Mouse (Mus musculus) midbrain, postnatal 0 days (tissue): Measurements from ENCODE around the gene Azgp1. TPM values are rescaled to one million over a fixed set of nuclear protein-coding genes. Genes with fewer than 3 reads are reported as not detected.
"Not testable (repeated sequence)": the region's sequence is repeated elsewhere in the genome, so short reads cannot be mapped to it uniquely, and the experiment has no call there.

Source experiments
- ATAC-seq: fragments of 200-750 bp; cut with Nextera tagmentation; 2 replicates; pipeline ENCODE4 v1.8.0; 2017; ENCODE audit warnings: moderate number of reproducible peaks, mild to moderate bottlenecking, moderate TSS enrichment, moderate library complexity; ENCODE audit not compliant: low FRiP score
- DNase-seq: peaks from one replicate; pipeline ENCODE4 v3.0.0-alpha.2; 2015; ENCODE audit warnings: low spot score
- H3K27ac ChIP-seq: fragments of 300-500 bp; sonication (generic); 2 replicates; pipeline ENCODE4 v1.5.1; 2014; ENCODE audit warnings: low read depth, mild to moderate bottlenecking, low read length, mixed read lengths
- H3K27me3 ChIP-seq: fragments of 300-500 bp; sonication (generic); 2 replicates; pipeline ENCODE4 v1.6.1; 2014; ENCODE audit warnings: low read length, control low read depth, mixed read lengths; ENCODE audit not compliant: insufficient read depth
- H3K36me3 ChIP-seq: fragments of 300-500 bp; sonication (generic); 2 replicates; pipeline ENCODE4 v1.6.1; 2014; ENCODE audit warnings: low read length, control low read depth, mixed read lengths; ENCODE audit not compliant: insufficient read depth
- H3K4me1 ChIP-seq: fragments of 300-500 bp; sonication (generic); 2 replicates; pipeline ENCODE4 v1.6.1; 2014; ENCODE audit warnings: mild to moderate bottlenecking, control low read depth, antibody characterized with exemption, low read length, mixed read lengths; ENCODE audit not compliant: insufficient read depth
- H3K4me2 ChIP-seq: fragments of 300-500 bp; sonication (generic); 2 replicates; pipeline ENCODE4 v1.6.1; 2014; ENCODE audit warnings: low read depth, mild to moderate bottlenecking, low read length, mixed read lengths; ENCODE audit not compliant: poor library complexity, severe bottlenecking
- H3K4me3 ChIP-seq: fragments of 300-500 bp; sonication (generic); 2 replicates; pipeline ENCODE4 v1.5.1; 2014; ENCODE audit warnings: low read depth, mild to moderate bottlenecking, low read length, moderate library complexity
- H3K9ac ChIP-seq: fragments of 300-500 bp; sonication (generic); replicated peaks from 2 replicates; pipeline ENCODE4 v1.6.1; 2014; ENCODE audit warnings: mild to moderate bottlenecking, low read length, moderate library complexity, mixed read lengths; ENCODE audit not compliant: poor library complexity, severe bottlenecking
- H3K9me3 ChIP-seq: fragments of 300-500 bp; sonication (generic); 2 replicates; pipeline ENCODE4 v1.6.1; 2016; ENCODE audit warnings: low read length, control low read depth
- CTCF ChIP-seq: IDR thresholded peaks from 2 replicates; pipeline ENCODE4 v1.5.1; 2016; ENCODE audit warnings: antibody characterized with exemption, mild to moderate bottlenecking
- WGBS: fragments of 180-500 bp; shearing (Covaris S2); extraction: QIAGEN DNeasy Blood & Tissue Kit; methylation state at CpG from one replicate; pipeline ENCODE4 v1.1.7; 2014; 5-methylcytosine and 5-hydroxymethylcytosine counted together
- polyA plus RNA-seq: library from polyadenylated mRNA; unstranded; fragments of >200 nt; fragmentation: Nextera tagmentation; extraction: Ambion mirVana; gene quantifications from 2 replicates; pipeline ENCODE4 v1.2.1, GENCODE M21; 2015
- total RNA-seq: library from RNA; depleted of rRNA; stranded (reverse); fragments of >200 nt; gene quantifications from 2 replicates; pipeline ENCODE4 v1.2.3, GENCODE M21; 2014; rRNA removed

The Azgp1 gene
- not detected in 2 replicates for total RNA-seq
- not detected in 2 replicates for polyA plus RNA-seq

- no peak within 1 kb of the TSS for H3K4me3 ChIP-seq
- no peak within 1 kb of the TSS for H3K9ac ChIP-seq
- H3K4me1 ChIP-seq: no peaks in the 10 kb centered on the region
- no peak within 1 kb of the TSS for H3K27ac ChIP-seq
- H3K4me2 ChIP-seq: no peak within 1 kb of the TSS
- ATAC-seq (no peak), DNase-seq (no peak)
- H3K27me3 ChIP-seq: no peaks in the 10 kb centered on the region
- 82% methylated on average over 4 of the region's 4 CpGs for WGBS
- no peaks in the 10 kb centered on the region for H3K36me3 ChIP-seq
- H3K9me3 ChIP-seq: no peaks in the 10 kb centered on the region
- TF ChIP-seq CTCF: no peak
Observed at GRCm38 (mm10) chr5:137981300-137981699, at the start of gene Azgp1. TSS of gene Azgp1 (plus strand) at chr5:137981520.

GRCm38 (mm10) chr5:137933934-137934333, 47.4 kb upstream of the Azgp1 start:
- WGBS: 72% methylated on average over 2 of the region's 2 CpGs
- H3K27me3 ChIP-seq, H3K9ac ChIP-seq, ATAC-seq, H3K4me3 ChIP-seq, H3K36me3 ChIP-seq, H3K9me3 ChIP-seq, H3K4me1 ChIP-seq, H3K4me2 ChIP-seq, H3K27ac ChIP-seq, DNase-seq: not testable (repeated sequence)

DNA sequence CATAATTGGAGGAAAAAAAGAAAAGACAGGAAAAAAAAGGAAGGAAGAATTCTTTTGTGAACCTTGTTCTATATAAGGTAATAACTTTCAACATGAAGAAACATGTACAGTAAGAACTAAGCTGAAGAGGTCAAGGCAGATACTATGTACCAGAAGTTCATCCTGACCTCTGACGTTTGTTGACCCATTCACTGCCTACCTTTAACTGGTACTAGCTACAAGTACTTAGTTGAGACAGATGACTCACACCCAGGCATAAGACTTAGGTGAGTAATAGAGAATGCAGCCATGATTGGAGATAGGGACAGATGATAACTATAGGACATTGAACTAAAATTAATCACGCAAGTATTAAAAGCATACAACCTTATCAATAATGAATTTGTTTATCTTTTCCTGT, 44.8 kb upstream of the Azgp1 start:
- 92% methylated on average over 2 of the region's 2 CpGs for WGBS
- Histone ChIP-seq H3K4me3 (no peak overlapping the region), H3K36me3 (no peaks in the 10 kb centered on the region), H3K9ac (no peak overlapping the region), H3K27me3 (no peaks in the 10 kb centered on the region), H3K4me2 (no peak overlapping the region), H3K27ac (no peak overlapping the region), H3K9me3 (no peaks in the 10 kb centered on the region), H3K4me1 (no peaks in the 10 kb centered on the region)
- ATAC-seq: no peak
- TF ChIP-seq CTCF: no peak
- no peak for DNase-seq

DNA sequence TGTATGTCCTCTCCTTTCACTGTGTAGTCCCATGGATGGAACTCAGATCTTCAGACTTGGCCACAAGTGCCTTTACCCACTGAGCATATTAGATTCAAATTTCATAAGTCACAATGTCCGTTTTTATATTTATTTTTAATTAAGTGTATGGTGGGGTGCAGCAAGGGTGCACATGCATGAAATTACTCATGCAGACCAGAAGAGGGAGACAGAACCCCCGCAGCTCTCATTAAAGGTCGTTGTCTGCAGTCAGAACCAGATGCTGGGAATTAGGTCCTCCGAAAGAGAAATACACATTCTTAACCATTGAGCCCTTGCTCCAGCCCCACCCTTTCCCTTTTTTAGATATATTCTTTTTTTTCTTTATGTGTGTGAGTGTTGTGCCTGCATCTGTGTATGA, 44.1 kb upstream of the Azgp1 start:
- 69% methylated on average over 4 of the region's 4 CpGs for WGBS
- Histone ChIP-seq H3K4me2 (no peak overlapping the region), H3K4me1 (no peaks in the 10 kb centered on the region), H3K27me3 (no peaks in the 10 kb centered on the region), H3K4me3 (no peak overlapping the region), H3K36me3 (no peaks in the 10 kb centered on the region), H3K27ac (no peak overlapping the region), H3K9ac (no peak overlapping the region), H3K9me3 (no peaks in the 10 kb centered on the region)
- DNase-seq (no peak), ATAC-seq (no peak)
- 0 out of 2 replicates have a peak, but pooled peaks have one; percentile 6 for TF ChIP-seq CTCF

DNA sequence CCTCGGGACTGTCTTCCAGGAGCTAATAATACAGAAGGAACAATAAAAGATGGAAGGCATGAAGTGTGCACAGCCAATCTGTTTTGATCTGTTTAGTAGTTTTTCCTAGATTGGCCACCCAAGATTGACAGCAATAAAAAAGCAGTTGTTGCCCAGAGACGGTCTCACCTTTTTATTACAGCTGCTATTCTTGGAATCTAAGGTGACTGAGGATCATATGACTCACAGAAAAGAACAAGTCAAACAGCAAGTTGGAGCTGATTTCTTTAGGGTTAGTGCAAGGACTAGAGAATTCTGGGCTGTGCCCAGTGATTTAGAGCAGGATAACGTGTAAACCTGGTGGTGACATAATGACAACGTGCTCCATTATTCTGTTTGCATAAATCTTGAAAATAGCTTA, 40.4 kb upstream of the Azgp1 start:
- Histone ChIP-seq H3K4me1 (no peaks in the 10 kb centered on the region), H3K36me3 (no peaks in the 10 kb centered on the region), H3K27ac (no peak overlapping the region), H3K4me2 (no peak overlapping the region), H3K4me3 (no peak overlapping the region), H3K9ac (no peak overlapping the region), H3K27me3 (no peaks in the 10 kb centered on the region), H3K9me3 (no peaks in the 10 kb centered on the region)
- ATAC-seq (no peak), DNase-seq (no peak)
- TF ChIP-seq CTCF: no peak
- WGBS: 82% methylated on average over 4 of the region's 4 CpGs

DNA sequence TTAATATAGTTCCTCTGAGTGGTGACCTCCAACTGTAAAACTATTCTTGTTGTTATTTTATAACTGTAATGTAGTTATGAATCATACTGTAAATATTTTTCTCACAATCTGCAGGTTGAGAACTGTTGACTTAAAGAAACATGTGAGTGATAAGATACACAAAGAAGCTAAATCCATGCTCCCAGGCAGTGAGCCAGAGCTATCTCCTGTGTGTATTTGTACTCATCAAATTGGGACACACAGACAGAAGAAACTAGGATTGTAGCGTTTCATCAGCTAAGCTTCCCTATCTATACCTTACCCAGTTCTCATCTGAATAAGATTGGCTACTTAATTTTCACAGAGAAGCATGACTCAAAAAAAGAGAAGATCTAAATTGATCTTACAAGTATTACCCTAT, 38.2 kb upstream of the Azgp1 start:
- no peaks in the 10 kb centered on the region for H3K27me3 ChIP-seq
- H3K27ac ChIP-seq: no peak overlapping the region
- no peak overlapping the region for H3K4me2 ChIP-seq
- no peak overlapping the region for H3K4me3 ChIP-seq
- no peak overlapping the region for H3K9ac ChIP-seq
- 94% methylated on average over 1 of the region's 1 CpGs for WGBS
- no peak for TF ChIP-seq CTCF
- ATAC-seq (no peak), DNase-seq (no peak)
- no peaks in the 10 kb centered on the region for H3K4me1 ChIP-seq
- no peaks in the 10 kb centered on the region for H3K36me3 ChIP-seq
- H3K9me3 ChIP-seq: no peaks in the 10 kb centered on the region
